Mouse (Mus musculus): ENCODE data around the gene Homer2.

DNA sequence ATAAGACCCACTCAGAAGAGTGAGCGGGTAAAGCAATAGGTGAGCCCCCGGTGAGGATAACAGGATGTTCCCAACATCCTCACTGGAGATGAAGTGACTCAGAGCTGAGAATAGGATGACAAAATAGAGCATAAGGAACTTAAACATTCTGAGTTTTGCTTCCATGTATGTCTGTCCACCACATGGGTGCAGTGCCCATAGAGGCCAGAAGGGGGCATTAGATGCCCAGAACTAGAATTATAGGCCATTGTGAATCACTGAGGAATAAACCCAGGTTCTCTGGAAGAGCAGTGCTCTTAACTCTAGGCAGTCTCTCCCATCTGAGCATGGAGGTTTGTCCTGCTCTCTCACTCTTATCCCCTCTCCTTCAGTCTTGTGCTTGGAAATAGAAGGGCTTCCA lies 153.0 kb downstream of the Homer2 start:
- TF ChIP-seq CTCF (IDR thresholded peaks at IDR 0.05; ENCODE audit: low read depth) (peak; percentile 82), EP300 (IDR thresholded peaks at IDR 0.05; ENCODE audit: low read depth) (no peak)
